Mouse (Mus musculus) heart, embryonic 14.5 days (tissue): ENCODE measurements around the gene Hsf2bp. TPM values are rescaled to one million over a fixed set of nuclear protein-coding genes. Genes with fewer than 3 reads are reported as not detected.

Experiments used
- ATAC-seq: fragments of 200-750 bp; cut with Nextera tagmentation; 2 replicates; pipeline ENCODE4 v1.8.0; 2017; ENCODE audit warnings: low read depth, moderate TSS enrichment; ENCODE audit not compliant: insufficient number of reproducible peaks, insufficient read depth, low FRiP score
- H3K27ac ChIP-seq, 2 experiments: fragments of 200-500 bp in 1 of 2; fragments of 300-500 bp in 1 of 2; sonication (generic) in 1 of 2; replicated peaks in 1 of 2; 2 replicates each; pipeline ENCODE4 v1.5.1; 2012 to 2014; ENCODE audit warnings: low read depth in 2 of 2, low read length in 2 of 2, control low read depth in 1 of 2, mild to moderate bottlenecking in 1 of 2, mixed read lengths in 1 of 2; ENCODE audit not compliant: control insufficient read depth in 1 of 2, insufficient read depth in 1 of 2
- H3K27me3 ChIP-seq: fragments of 300-500 bp; sonication (generic); 2 replicates; pipeline ENCODE4 v1.6.1; 2014; ENCODE audit warnings: mild to moderate bottlenecking, low read length, control low read depth; ENCODE audit not compliant: control insufficient read depth, insufficient read depth
- H3K36me3 ChIP-seq: fragments of 300-500 bp; sonication (generic); 2 replicates; pipeline ENCODE4 v1.6.1; 2014; ENCODE audit warnings: mild to moderate bottlenecking, control low read depth, low read length, mixed read lengths; ENCODE audit not compliant: control insufficient read depth, insufficient read depth
- H3K4me1 ChIP-seq, 2 experiments: fragments of 200-500 bp in 1 of 2; fragments of 300-500 bp in 1 of 2; sonication (generic) in 1 of 2; 2 replicates each; pipeline ENCODE4 v1.6.1; 2012 to 2014; ENCODE audit warnings: low read length in 2 of 2, control low read depth in 1 of 2, mixed read lengths in 1 of 2; ENCODE audit not compliant: control insufficient read depth in 2 of 2, insufficient read depth in 2 of 2
- H3K4me2 ChIP-seq: fragments of 300-500 bp; sonication (generic); 2 replicates; pipeline ENCODE4 v1.6.1; 2014; ENCODE audit warnings: mild to moderate bottlenecking, low read length
- H3K4me3 ChIP-seq, 2 experiments: fragments of 200-500 bp in 1 of 2; fragments of 300-500 bp in 1 of 2; sonication (generic) in 1 of 2; 2 replicates each; pipeline ENCODE4 v1.5.1; 2012 to 2014; ENCODE audit warnings: low read length in 2 of 2, mild to moderate bottlenecking in 2 of 2, control low read depth in 1 of 2, low read depth in 1 of 2, moderate library complexity in 1 of 2; ENCODE audit not compliant: control insufficient read depth in 1 of 2, insufficient read depth in 1 of 2
- H3K9ac ChIP-seq: fragments of 300-500 bp; sonication (generic); 2 replicates; pipeline ENCODE4 v1.6.1; 2014; ENCODE audit warnings: mild to moderate bottlenecking, low read length
- H3K9me3 ChIP-seq: fragments of 300-500 bp; sonication (generic); 2 replicates; pipeline ENCODE4 v1.6.1; 2016; ENCODE audit warnings: low read length, control low read depth; ENCODE audit not compliant: control insufficient read depth
- WGBS: fragments of 180-500 bp; shearing (Covaris S2); extraction: QIAGEN DNeasy Blood & Tissue Kit; methylation state at CpG from one replicate; pipeline ENCODE4 v1.1.7; 2014; 5-methylcytosine and 5-hydroxymethylcytosine counted together
- polyA plus RNA-seq: library from polyadenylated mRNA; unstranded; fragments of >200 nt; fragmentation: Nextera tagmentation; extraction: Ambion mirVana; gene quantifications from 2 replicates; pipeline ENCODE4 v1.2.1, GENCODE M21; 2014

The Hsf2bp gene
- polyA plus RNA-seq, 1 experiment from 2014 or later: 0.11 TPM

DNA sequence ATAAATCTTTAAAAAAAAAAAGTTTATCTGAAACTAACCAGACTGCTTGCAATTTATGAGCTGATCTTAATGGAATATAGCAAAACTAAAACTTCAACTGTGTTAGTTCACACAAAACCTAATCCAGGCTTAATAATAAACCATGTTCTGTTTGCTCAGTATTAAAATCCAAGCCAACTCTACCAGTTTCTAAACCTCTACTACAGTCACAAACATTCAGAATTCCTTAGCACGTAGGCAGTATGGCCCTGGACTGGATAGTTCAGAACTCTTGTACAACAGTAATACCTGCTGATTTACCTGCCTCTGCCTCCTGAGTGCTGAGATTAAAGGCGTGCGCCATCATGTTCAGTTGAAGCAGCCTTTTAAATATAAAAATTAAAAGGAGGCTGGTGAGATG, 14.2 kb downstream of the Hsf2bp start:
- WGBS: 95% methylated on average over 3 of the region's 3 CpGs

GRCm38 (mm10) chr17:32018127-32018894, 17.8 kb downstream of the Hsf2bp start:
- ATAC-seq: peak; percentile 66; the same call in 1 of the 2 replicates
- no peaks in the 10 kb centered on the region for H3K36me3 ChIP-seq
- H3K27me3 ChIP-seq: no peaks in the 10 kb centered on the region
- 65% methylated on average over 5 of the region's 5 CpGs for WGBS
- H3K9me3 ChIP-seq: no peaks in the 10 kb centered on the region
- H3K4me2 ChIP-seq: no peak overlapping the region
- H3K4me3 ChIP-seq: no peak overlapping the region
- H3K27ac ChIP-seq: peak overlapping the region; percentile 84 to 86
- H3K4me1 ChIP-seq: peaks cover 4 to 13% of the 10 kb centered on the region in 2 experiments; a peak in 3 of 4 replicates
- H3K9ac ChIP-seq: no peak overlapping the region

More for the DNA sequence above, 14.2 kb downstream of the Hsf2bp start:
- Histone ChIP-seq H3K4me3 (no peak overlapping the region), H3K4me2 (no peak overlapping the region), H3K36me3 (no peaks in the 10 kb centered on the region), H3K4me1 (peaks cover 4 to 13% of the 10 kb centered on the region in 2 experiments; a peak in 3 of 4 replicates), H3K9me3 (no peaks in the 10 kb centered on the region), H3K27me3 (no peaks in the 10 kb centered on the region), H3K27ac (no peak overlapping the region), H3K9ac (no peak overlapping the region)
- no peak for ATAC-seq

GRCm38 (mm10) chr17:32016481-32016880, 19.7 kb downstream of the Hsf2bp start:
- H3K27me3 ChIP-seq: no peaks in the 10 kb centered on the region
- no peaks in the 10 kb centered on the region for H3K9me3 ChIP-seq
- H3K27ac ChIP-seq: no peak overlapping the region
- H3K4me2 ChIP-seq: no peak overlapping the region
- H3K9ac ChIP-seq: no peak overlapping the region
- no peak for ATAC-seq
- H3K4me3 ChIP-seq: no peak overlapping the region
- H3K36me3 ChIP-seq: no peaks in the 10 kb centered on the region
- H3K4me1 ChIP-seq: peaks cover 12 to 17% of the 10 kb centered on the region in 2 experiments
- 89% methylated on average over 8 of the region's 8 CpGs for WGBS

DNA sequence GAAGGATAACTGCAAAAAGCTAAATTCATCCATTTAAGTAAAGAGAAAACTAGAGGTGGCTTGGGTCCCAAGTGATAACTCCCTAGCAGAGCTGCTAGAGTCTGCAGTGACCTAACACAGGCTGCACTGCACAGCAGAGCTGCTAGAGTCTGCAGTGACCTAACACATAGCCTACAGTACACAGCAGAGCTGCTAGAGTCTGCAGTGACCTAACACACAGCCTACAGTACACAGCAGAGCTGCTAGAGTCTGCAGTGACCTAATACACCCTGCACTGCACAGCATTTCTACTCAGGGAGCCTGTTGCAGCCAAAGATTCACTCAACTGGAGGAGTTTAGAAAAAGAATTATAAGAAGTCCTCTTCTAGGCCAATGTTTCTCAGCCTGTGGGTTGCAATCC, 22.5 kb downstream of the Hsf2bp start:
- H3K27ac ChIP-seq: no peak overlapping the region
- H3K4me1 ChIP-seq: peaks cover 12 to 16% of the 10 kb centered on the region in 2 experiments
- no peak overlapping the region for H3K9ac ChIP-seq
- no peaks in the 10 kb centered on the region for H3K27me3 ChIP-seq
- H3K4me2 ChIP-seq: no peak overlapping the region
- no peak for ATAC-seq
- no peaks in the 10 kb centered on the region for H3K9me3 ChIP-seq
- no peak overlapping the region for H3K4me3 ChIP-seq
- no peaks in the 10 kb centered on the region for H3K36me3 ChIP-seq

DNA sequence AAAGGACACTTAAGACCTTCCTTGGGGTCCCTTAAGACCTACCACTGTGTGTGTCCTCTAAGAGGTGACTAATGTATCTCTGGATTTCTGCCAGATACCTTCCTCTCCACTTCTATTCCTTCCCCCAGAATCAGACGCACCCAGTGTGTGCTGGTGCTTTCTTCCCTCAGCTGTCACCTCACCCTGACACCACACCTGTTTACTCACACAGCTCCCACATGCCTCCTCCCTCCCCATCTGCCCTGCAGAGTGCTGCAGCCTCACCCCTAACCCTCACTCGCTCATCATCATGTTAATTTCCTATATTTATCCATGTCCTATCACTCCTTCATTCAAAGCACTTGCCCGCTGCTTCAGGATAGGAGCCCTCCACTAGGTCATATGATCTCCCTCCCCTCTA, 23.9 kb downstream of the Hsf2bp start:
- Histone ChIP-seq H3K9ac (no peak overlapping the region), H3K36me3 (no peaks in the 10 kb centered on the region), H3K9me3 (no peaks in the 10 kb centered on the region), H3K4me3 (no peak overlapping the region), H3K4me2 (no peak overlapping the region), H3K27me3 (no peaks in the 10 kb centered on the region), H3K4me1 (peaks cover 6 to 8% of the 10 kb centered on the region in 2 experiments; a peak in 3 of 4 replicates), H3K27ac (no peak overlapping the region)
- WGBS: 34% methylated on average over 3 of the region's 3 CpGs
- peak; percentile 47; the same call in 1 of the 2 replicates for ATAC-seq

- Histone ChIP-seq H3K36me3 (no peaks in the 10 kb centered on the region), H3K9me3 (no peaks in the 10 kb centered on the region), H3K27ac (no peak overlapping the region), H3K4me2 (no peak overlapping the region), H3K4me1 (peaks cover 6 to 8% of the 10 kb centered on the region in 2 experiments; a peak in 3 of 4 replicates), H3K9ac (no peak overlapping the region), H3K27me3 (no peaks in the 10 kb centered on the region), H3K4me3 (no peak overlapping the region)
- 78% methylated on average over 6 of the region's 6 CpGs for WGBS
- no peak for ATAC-seq
These were observed 24.5 kb downstream of the Hsf2bp start for GRCm38 (mm10) chr17:32011694-32012093.

- WGBS: 78% methylated on average over 5 of the region's 5 CpGs
- Histone ChIP-seq H3K27ac (no peak overlapping the region), H3K9ac (no peak overlapping the region), H3K27me3 (no peaks in the 10 kb centered on the region), H3K4me1 (no peaks in the 10 kb centered on the region), H3K9me3 (no peaks in the 10 kb centered on the region), H3K4me2 (no peak overlapping the region), H3K36me3 (no peaks in the 10 kb centered on the region), H3K4me3 (no peak overlapping the region)
- ATAC-seq: no peak
These were observed 29.3 kb downstream of the Hsf2bp start for GRCm38 (mm10) chr17:32006800-32007199.

DNA sequence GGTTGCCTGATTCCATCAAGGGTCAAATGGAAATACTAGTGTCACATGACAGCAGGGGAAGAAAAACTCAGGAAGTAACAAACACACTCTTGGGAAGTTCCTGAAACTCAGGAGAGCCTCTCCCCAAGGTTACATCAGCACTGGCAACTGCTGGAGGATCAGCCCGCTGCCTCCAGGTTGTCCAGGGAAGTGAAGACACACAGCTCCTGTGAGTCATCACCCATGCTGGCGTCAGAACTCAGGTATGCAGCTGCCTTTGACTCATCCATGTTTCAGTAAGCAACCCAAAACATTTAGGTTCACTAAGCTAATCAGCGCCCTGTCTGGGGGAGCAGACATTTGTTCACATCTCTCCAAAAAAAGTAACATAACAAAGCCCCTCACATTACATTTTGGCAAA, 32.9 kb downstream of the Hsf2bp start:
- Histone ChIP-seq H3K9me3 (no peaks in the 10 kb centered on the region), H3K4me3 (no peak overlapping the region), H3K27me3 (no peaks in the 10 kb centered on the region), H3K4me1 (no peaks in the 10 kb centered on the region), H3K4me2 (no peak overlapping the region), H3K36me3 (no peaks in the 10 kb centered on the region), H3K9ac (no peak overlapping the region), H3K27ac (no peak overlapping the region)
- ATAC-seq: no peak
- WGBS: 82% methylated on average over 3 of the region's 3 CpGs
